Mouse (Mus musculus): ENCODE measurements around the gene Kxd1. TPM values are rescaled to one million over a fixed set of nuclear protein-coding genes. Genes with fewer than 3 reads are reported as not detected.

The Kxd1 gene
- total RNA-seq, 2 experiments from 2014 or later: 38.2 to 38.3 TPM

DNA sequence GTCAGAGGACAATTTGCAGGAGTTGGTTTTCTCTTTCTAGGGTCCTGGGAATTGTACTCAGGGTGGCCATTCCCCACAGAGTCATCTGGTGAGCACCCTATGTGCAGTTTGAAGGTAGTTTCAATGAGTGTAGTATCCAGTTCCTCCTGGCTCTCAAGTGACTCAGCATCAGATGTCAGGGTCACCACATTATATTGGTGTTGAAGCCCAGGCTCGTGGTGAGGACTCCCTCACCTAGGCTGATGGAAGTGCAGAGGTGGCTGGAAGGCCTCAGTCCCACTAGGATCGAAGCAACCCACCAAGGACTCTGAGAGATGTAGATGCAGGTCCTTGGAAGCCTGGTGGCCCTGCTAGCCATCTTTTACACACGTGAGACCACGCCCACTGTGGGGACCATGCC is 18.7 kb upstream of the Kxd1 start:
- DNase-seq: no peak

- no peak for DNase-seq
Measured at GRCm38 (mm10) chr8:70544200-70544687, 16.5 kb upstream of the Kxd1 start.

GRCm38 (mm10) chr8:70541081-70541480 is 13.3 kb upstream of the Kxd1 start:
- DNase-seq: no peak

- DNase-seq: no peak
Measured at GRCm38 (mm10) chr8:70540507-70541071, 12.8 kb upstream of the Kxd1 start.

- DNase-seq: no peak
Measured at GRCm38 (mm10) chr8:70540013-70540506, 12.3 kb upstream of the Kxd1 start.

GRCm38 (mm10) chr8:70539077-70539813 is 11.5 kb upstream of the Kxd1 start, which contains the start of gene Ell:
Gene Ell, plus strand, starts transcription at chr8:70539457.
- peak; percentile 98 to 99 for DNase-seq

DNA sequence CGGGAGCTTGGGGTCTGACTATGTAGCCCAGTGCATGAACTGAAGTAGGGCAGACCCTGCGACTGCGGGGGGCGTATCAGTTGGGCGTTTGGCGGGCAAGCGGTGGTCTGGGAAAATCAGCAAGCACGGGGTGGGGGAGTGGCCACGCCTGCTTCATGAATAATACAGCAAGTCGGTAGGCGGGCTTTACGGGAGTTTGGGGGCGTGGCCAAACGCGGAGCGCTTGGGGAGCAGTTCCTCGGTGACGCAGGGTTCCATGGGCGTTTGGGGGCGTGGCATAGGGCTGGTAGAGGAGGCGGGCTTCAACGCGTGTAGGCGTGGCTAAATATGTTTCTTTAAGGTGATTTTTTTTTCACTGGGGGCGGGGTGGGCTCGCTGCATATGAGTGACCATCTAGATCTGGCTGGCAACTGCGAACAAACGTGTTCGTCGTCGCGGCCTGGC is 10.9 kb upstream of the Kxd1 start:
- peak; percentile 99 for DNase-seq

DNA sequence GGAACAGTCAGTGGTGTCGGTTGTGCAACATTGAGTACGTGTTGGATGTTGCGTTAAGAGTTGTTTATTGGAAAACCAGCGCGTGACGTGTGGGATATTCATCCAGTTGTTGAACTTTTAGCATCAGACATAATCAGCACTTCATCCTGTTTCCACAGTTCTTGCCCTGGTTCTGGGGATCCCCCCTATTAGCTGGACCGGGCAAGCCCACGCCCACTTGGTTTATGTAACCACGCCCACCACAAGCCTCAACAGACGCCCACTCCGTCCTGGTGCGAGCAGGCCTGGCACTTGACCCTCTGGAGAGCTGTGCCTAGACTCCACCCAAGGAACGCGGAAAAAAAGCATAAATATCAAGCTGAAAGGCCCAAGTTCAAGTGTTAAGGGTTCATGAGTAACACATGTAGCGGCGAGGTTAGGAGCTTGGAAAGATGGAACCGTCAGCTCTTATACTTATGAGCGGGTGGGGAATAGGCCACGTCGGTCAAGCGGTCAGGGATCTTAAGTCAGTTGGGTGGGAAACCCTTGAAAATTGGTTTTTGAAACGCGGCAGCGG is 10.3 kb upstream of the Kxd1 start:
- DNase-seq: no peak

- no peak for DNase-seq
Measured at GRCm38 (mm10) chr8:70535701-70536100, 7.9 kb upstream of the Kxd1 start.

GRCm38 (mm10) chr8:70535221-70535620 is 7.5 kb upstream of the Kxd1 start:
- no peak for DNase-seq

- no peak for DNase-seq
Measured at GRCm38 (mm10) chr8:70534281-70534680, 6.5 kb upstream of the Kxd1 start.

DNA sequence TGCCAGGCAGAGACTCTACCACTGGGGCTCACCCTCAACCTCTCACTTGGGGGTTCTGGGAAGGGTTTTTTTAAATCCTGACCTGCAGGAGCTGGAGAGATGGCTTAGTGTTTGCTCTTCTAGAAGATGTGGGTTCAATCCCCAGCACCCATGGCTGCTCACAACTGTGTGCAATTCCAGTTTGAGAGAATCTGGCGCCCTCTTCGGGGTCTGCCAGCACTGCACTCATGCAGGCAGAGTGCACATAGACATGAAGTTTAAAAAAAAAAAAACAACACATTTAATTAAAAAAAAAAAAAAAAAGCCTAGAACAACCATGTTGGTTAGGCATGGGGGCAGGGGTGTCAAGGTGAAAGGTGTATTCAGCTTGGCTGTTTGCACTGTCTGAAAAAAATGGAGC is 2.6 kb upstream of the Kxd1 start:
- no peak for DNase-seq

DNA sequence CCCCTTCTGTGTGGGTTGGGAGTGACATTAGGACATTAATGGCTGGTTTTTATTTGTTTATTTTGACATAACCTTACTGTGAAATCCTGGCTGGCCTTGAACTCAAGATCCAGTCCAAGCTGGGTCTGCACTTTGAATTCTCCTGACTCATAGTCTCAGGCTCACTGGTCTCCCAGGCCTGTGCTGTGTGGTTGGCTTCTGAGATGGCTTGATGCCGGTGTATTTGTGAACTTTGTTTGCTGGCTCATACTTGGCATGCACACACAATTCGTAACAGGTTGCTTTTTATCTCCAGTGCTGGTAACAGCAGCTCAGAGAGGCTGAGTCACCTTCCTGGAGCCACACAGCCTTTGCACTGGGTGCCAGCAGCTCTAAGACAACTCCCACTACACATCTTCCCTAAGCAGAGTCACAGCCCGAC is 2.0 kb upstream of the Kxd1 start:
- DNase-seq: no peak

DNA sequence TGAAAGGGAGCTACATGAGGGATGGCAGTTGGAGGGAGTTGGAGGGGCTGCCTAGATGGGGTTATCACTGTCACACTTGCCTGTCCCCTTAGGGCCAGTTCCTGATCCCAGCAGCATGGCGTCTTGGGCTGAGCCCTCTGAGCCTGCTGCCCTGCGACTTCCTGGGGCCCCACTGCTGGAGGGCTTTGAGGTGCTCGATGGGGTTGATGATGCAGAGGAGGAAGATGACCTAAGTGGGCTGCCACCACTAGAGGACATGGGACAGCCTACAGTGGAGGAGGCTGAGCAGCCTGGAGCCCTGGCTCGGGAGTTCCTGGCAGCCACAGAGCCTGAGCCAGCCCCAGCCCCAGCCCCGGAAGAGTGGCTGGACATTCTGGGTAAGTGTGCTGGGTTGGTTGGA is 1.5 kb upstream of the Kxd1 start:
- no peak for DNase-seq

GRCm38 (mm10) chr8:70528182-70528797 is 534 bp upstream of the Kxd1 start:
- no peak for DNase-seq

- no peak for DNase-seq
Measured at GRCm38 (mm10) chr8:70527111-70527511, 645 bp downstream of the Kxd1 start.

- peak; percentile 95 to 96 for DNase-seq
Measured at GRCm38 (mm10) chr8:70522592-70523403, 5.0 kb downstream of the Kxd1 start.

DNA sequence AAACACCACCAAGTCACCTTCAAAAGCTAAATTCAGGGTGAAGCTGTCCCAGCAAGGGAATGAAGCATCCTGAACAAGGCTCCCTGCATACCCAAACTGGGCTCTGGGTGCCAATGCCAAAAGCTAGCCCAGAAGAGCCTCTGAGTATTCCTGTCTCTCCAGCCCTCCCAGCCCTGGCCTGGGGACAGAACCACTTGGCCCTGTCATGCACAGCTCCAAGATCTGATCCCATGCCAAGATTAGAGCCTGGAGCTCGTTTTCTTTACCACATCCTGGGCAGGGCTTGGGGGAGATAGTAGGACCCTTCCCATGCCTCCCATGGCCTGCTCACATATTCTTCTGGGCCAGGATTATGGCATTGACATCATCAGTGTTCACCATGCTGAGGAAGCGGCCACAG is 8.2 kb downstream of the Kxd1 start:
- DNase-seq: no peak

- DNase-seq: no peak
Measured at GRCm38 (mm10) chr8:70519043-70519442, 8.7 kb downstream of the Kxd1 start.

DNA sequence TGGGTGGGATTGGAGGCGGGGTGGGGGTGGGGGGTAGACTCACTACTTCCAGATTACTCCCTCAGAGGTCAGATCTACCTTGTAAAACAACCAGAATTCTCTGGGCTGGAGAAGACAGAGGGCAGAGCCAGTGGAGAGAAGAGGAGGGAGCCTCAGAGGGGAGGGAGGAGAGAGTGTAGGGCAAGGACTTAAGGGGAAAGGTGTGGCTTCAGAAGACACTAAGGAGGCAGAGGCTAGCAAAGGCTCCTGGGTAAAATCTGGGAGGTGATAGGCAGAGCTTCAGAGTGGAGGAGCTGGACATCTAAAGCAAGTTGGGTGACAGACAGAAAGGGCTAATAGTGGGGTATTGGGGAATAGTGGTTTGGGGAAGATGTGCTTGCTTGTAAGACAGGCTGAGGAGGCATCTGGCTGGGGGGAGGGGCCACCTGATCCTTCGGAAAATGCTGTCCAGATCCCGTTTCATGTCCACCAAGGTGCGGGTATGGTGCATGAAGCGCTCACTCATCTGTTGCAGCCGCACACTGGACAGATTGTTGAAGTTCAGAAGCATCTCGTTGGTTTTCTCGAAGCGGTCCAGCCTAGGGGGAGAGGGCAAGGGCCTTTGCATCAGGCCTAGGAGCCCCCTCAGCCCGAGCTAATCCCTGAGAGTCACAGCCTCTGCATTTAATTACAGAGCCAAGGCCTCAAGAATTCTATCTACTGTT is 9.7 kb downstream of the Kxd1 start:
- DNase-seq: no peak

DNA sequence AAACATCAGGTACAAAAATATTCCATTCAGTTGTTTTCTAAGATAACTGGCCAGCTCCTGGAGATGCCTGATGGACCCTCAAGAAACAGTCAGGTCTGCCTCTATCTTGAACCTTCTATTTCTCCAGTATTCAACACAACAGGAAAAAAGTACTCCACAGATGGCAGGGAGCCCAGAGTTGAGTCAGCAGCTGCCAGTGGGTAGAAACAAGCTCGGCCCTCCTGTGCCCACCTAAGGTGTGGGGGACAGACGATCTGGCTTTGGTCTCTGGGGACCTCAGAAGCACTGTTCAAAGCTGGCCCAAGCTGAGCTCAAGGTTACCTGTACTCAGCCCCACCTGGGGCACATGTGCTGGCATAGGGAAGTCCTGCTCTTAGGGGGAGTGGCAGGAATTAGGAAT is 14.3 kb downstream of the Kxd1 start:
- DNase-seq: no peak

All from layer of hippocampus, postnatal 36 days (tissue).